Mouse (Mus musculus): ENCODE results near the gene C9. TPM values are rescaled to one million over a fixed set of nuclear protein-coding genes. Genes with fewer than 3 reads are reported as not detected.

C9 gene
- not detected in 2 replicates for polyA plus RNA-seq (2015; fragmentation: Nextera tagmentation; extraction: Ambion mirVana)

DNA sequence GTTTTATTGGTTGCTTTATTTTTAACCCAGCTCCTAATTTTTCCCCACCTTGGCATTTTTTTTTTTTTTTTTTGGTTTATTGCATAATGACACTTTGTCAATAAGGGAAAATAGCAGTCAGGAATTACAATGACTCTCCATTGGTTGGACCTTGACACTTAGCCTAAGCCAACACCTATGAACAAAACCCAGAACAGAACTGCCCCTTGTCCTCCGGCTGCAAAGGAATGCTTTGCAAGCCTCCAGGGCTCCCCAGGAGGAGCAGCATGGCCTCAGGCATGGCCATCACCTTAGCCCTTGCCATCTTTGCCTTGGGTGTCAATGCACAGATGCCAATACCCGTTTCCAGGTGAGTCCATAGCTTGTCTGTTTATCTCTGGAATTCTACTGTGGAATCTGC, at the start of gene C9:
Gene C9, plus strand, starts transcription at position 193 of the 400 bp plus-strand sequence.
- Histone ChIP-seq H3K27ac (ENCODE audit: low read length) (no peak within 1 kb of the TSS), H3K27me3 (replicated peaks; ENCODE audit: insufficient read depth, low read length) (no peaks in the 10 kb centered on the region), H3K4me3 (ENCODE audit: low read depth, low read length) (no peak within 1 kb of the TSS), H3K4me1 (ENCODE audit: insufficient read depth, low read depth, low read length) (no peaks in the 10 kb centered on the region), H3K4me2 (replicated peaks; ENCODE audit: low read depth, low read length) (no peak within 1 kb of the TSS), H3K9ac (replicated peaks; ENCODE audit: low read depth) (no peak within 1 kb of the TSS), H3K9me3 (ENCODE audit: low read length) (no peaks in the 10 kb centered on the region), H3K36me3 (ENCODE audit: insufficient read depth, low read length) (no peaks in the 10 kb centered on the region)
- TF ChIP-seq CTCF (IDR thresholded peaks at IDR 0.05) (no peak), EP300 (IDR thresholded peaks at IDR 0.05) (no peak)
- ATAC-seq (no peak), DNase-seq (ENCODE audit: low spot score) (no peak)
- WGBS, result 55% methylated on average over 2 of the region's 2 CpGs

DNA sequence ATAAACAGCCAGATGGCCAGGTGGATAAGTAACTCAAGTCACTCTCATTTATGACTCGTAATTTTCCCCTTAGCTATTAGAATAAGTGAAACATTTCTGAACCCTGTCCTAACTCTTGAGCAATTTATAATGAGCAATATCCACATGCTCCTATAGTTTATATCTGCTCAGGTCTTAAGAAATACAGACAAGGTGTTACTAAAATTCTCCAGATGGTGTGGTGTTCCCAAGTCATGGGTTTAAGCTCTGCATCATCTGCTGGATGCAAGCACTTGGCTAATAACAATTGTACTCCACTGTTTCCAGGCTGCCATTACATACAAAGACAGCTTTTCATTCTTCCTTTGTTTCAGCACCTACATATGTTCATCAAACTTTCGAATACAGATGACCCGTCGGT, 46.9 kb upstream of the C9 start:
- no peak overlapping the region for H3K9ac ChIP-seq (replicated peaks; ENCODE audit: low read depth)
- H3K36me3 ChIP-seq (ENCODE audit: insufficient read depth, low read length), result no peaks in the 10 kb centered on the region
- DNase-seq (ENCODE audit: low spot score), result peak; percentile 57
- TF ChIP-seq CTCF (IDR thresholded peaks at IDR 0.05), result no peak
- TF ChIP-seq EP300 (IDR thresholded peaks at IDR 0.05), result 0 out of 2 replicates have a peak, but pooled peaks have one; percentile 17
- no peaks in the 10 kb centered on the region for H3K27me3 ChIP-seq (replicated peaks; ENCODE audit: insufficient read depth, low read length)
- no peak overlapping the region for H3K4me2 ChIP-seq (replicated peaks; ENCODE audit: low read depth, low read length)
- 79% methylated on average over 4 of the region's 4 CpGs for WGBS
- peak; percentile 71 for ATAC-seq
- no peak overlapping the region for H3K4me3 ChIP-seq (ENCODE audit: low read depth, low read length)
- no peak overlapping the region for H3K27ac ChIP-seq (ENCODE audit: low read length)
- no peaks in the 10 kb centered on the region for H3K9me3 ChIP-seq (ENCODE audit: low read length)
- H3K4me1 ChIP-seq (ENCODE audit: insufficient read depth, low read depth, low read length), result no peaks in the 10 kb centered on the region

DNA sequence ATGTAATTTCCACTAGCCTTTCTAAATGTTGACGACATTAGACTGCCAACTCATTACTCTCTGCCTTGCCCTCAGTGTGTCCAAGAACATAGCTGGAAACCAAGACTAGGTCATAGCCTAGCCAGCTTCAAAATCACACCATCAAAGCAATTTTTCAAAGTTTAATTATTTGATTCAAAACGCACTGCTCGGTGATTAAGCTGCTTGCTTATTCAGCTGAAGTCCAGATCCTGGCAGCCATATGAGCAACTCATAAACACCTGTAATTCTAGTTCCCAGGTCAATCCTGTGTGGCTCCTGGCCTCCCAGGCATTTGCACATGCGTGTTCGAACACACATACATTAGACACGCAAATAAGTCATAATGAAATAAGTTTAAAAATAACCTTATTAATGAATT, 46.2 kb upstream of the C9 start:
- WGBS, result 78% methylated on average over 6 of the region's 6 CpGs
- H3K9me3 ChIP-seq (ENCODE audit: low read length), result no peaks in the 10 kb centered on the region
- no peak for ATAC-seq

DNA sequence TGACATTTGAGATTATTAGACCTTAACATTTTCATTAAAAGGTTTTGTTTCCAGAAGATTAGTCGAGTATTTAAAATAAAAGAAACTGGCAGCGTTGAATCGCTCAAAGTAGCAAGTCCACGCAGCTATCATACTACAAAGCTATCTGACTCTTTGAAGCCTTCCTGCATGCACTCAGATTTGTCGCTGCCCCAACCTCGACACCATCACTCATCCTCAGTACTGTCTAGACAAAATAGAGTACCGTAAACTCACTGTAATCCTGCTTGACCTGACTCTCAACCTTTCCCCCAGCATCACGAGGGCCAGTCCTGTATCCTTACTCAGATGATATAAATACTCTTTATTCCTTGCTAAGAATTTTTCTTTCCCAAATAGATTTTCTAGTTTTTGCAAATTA, 45.0 kb upstream of the C9 start:
- no peaks in the 10 kb centered on the region for H3K4me1 ChIP-seq (ENCODE audit: insufficient read depth, low read depth, low read length)
- DNase-seq (ENCODE audit: low spot score) (no peak), ATAC-seq (no peak)
- H3K27me3 ChIP-seq (replicated peaks; ENCODE audit: insufficient read depth, low read length), result no peaks in the 10 kb centered on the region
- H3K4me3 ChIP-seq (ENCODE audit: low read depth, low read length), result no peak overlapping the region
- no peaks in the 10 kb centered on the region for H3K9me3 ChIP-seq (ENCODE audit: low read length)
- WGBS, result 51% methylated on average over 8 of the region's 8 CpGs
- no peak overlapping the region for H3K4me2 ChIP-seq (replicated peaks; ENCODE audit: low read depth, low read length)
- H3K9ac ChIP-seq (replicated peaks; ENCODE audit: low read depth), result no peak overlapping the region
- no peak overlapping the region for H3K27ac ChIP-seq (ENCODE audit: low read length)
- TF ChIP-seq EP300 (IDR thresholded peaks at IDR 0.05), result no peak
- TF ChIP-seq CTCF (IDR thresholded peaks at IDR 0.05), result no peak
- H3K36me3 ChIP-seq (ENCODE audit: insufficient read depth, low read length), result no peaks in the 10 kb centered on the region

More for the DNA sequence above, 46.2 kb upstream of the C9 start:
- TF ChIP-seq EP300 (IDR thresholded peaks at IDR 0.05) (no peak), CTCF (IDR thresholded peaks at IDR 0.05) (no peak)
- Histone ChIP-seq H3K36me3 (ENCODE audit: insufficient read depth, low read length) (no peaks in the 10 kb centered on the region), H3K4me2 (replicated peaks; ENCODE audit: low read depth, low read length) (no peak overlapping the region), H3K9ac (replicated peaks; ENCODE audit: low read depth) (no peak overlapping the region), H3K4me3 (ENCODE audit: low read depth, low read length) (no peak overlapping the region), H3K27ac (ENCODE audit: low read length) (no peak overlapping the region), H3K27me3 (replicated peaks; ENCODE audit: insufficient read depth, low read length) (no peaks in the 10 kb centered on the region), H3K4me1 (ENCODE audit: insufficient read depth, low read depth, low read length) (no peaks in the 10 kb centered on the region)
- DNase-seq (ENCODE audit: low spot score), result no peak

DNA sequence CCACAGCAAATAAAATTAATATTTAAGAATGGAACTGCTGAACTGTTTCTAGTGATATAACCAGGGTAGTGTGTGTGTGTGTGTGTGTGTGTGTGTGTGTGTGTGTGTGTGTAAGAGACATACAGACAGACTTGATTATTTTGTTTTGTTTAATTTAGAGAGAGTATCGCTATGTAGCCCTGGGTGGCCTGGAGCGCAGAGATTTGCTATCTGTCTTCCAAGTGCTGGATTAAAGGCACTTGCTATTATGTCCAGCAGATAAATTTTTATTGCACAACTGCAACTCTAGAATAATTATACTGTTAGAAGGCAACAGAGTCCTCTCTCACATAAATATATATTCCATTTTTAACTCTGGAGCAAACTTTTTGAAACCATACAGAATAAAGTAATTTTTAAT, 42.7 kb upstream of the C9 start:
- H3K9me3 ChIP-seq (ENCODE audit: low read length), result no peaks in the 10 kb centered on the region
- DNase-seq (ENCODE audit: low spot score) (no peak), ATAC-seq (no peak)
- no peak overlapping the region for H3K4me2 ChIP-seq (replicated peaks; ENCODE audit: low read depth, low read length)
- H3K4me1 ChIP-seq (ENCODE audit: insufficient read depth, low read depth, low read length), result no peaks in the 10 kb centered on the region; the same call in 1 of the 2 replicates
- no peak overlapping the region for H3K27ac ChIP-seq (ENCODE audit: low read length)
- TF ChIP-seq CTCF (IDR thresholded peaks at IDR 0.05) (no peak), EP300 (IDR thresholded peaks at IDR 0.05) (no peak)
- no peak overlapping the region for H3K9ac ChIP-seq (replicated peaks; ENCODE audit: low read depth)
- no peak overlapping the region for H3K4me3 ChIP-seq (ENCODE audit: low read depth, low read length)
- no peaks in the 10 kb centered on the region for H3K27me3 ChIP-seq (replicated peaks; ENCODE audit: insufficient read depth, low read length)
- whole genome bisulfite sequencing, result 62% methylated on average over 2 of the region's 2 CpGs
- H3K36me3 ChIP-seq (ENCODE audit: insufficient read depth, low read length), result no peaks in the 10 kb centered on the region

DNA sequence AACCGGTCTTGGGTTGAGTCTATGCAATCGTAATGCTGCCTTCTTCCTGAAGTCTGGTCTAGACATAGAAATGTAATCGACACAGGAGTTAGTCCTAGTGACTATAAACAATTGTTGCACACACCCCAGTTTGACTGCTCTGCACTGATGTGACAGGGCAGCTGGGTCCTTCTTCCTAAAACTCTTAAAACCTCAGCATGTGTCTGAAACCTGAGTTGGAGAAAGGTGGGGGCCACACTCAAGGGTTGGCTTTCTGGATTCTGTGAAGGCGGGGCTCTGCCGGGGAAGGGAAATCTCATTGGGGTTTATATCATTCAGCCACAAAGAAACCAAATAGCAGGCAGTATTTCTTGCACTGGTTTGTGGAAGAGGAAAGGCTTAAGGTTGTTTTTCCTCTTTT, 41.0 kb upstream of the C9 start:
- no peaks in the 10 kb centered on the region for H3K36me3 ChIP-seq (ENCODE audit: insufficient read depth, low read length)
- H3K9me3 ChIP-seq (ENCODE audit: low read length), result no peaks in the 10 kb centered on the region
- TF ChIP-seq EP300 (IDR thresholded peaks at IDR 0.05) (no peak), CTCF (IDR thresholded peaks at IDR 0.05) (no peak)
- ATAC-seq (no peak), DNase-seq (ENCODE audit: low spot score) (no peak)
- H3K27ac ChIP-seq (ENCODE audit: low read length), result no peak overlapping the region
- H3K9ac ChIP-seq (replicated peaks; ENCODE audit: low read depth), result no peak overlapping the region
- H3K27me3 ChIP-seq (replicated peaks; ENCODE audit: insufficient read depth, low read length), result no peaks in the 10 kb centered on the region
- no peak overlapping the region for H3K4me2 ChIP-seq (replicated peaks; ENCODE audit: low read depth, low read length)
- 72% methylated on average over 5 of the region's 5 CpGs for WGBS
- H3K4me3 ChIP-seq (ENCODE audit: low read depth, low read length), result no peak overlapping the region
- H3K4me1 ChIP-seq (ENCODE audit: insufficient read depth, low read depth, low read length), result no peaks in the 10 kb centered on the region; the same call in 1 of the 2 replicates

DNA sequence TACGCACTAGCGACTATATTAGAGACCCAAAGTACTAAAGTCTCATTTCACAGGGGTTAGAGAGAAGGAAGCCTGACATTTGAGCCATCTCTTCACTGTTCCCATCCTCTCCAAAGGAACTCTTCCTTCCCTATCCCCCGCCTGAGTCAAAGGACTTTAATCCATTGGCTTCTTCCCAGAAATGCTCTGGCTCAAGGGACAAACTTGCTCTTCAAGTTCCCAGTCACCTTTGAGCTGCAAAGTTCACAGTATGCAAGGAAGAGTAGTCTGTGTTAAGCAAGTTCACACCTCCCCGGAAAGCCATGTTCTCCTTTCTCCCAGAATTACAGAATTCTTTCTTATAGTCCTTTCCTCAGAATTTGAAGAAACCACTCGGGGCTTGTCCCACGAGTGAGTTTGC, 38.4 kb upstream of the C9 start:
- no peaks in the 10 kb centered on the region for H3K9me3 ChIP-seq (ENCODE audit: low read length)
- DNase-seq (ENCODE audit: low spot score), result no peak
- H3K36me3 ChIP-seq (ENCODE audit: insufficient read depth, low read length), result no peaks in the 10 kb centered on the region
- no peaks in the 10 kb centered on the region for H3K27me3 ChIP-seq (replicated peaks; ENCODE audit: insufficient read depth, low read length)
- H3K4me2 ChIP-seq (replicated peaks; ENCODE audit: low read depth, low read length), result no peak overlapping the region
- 76% methylated on average over 6 of the region's 6 CpGs for WGBS
- no peaks in the 10 kb centered on the region; the same call in 1 of the 2 replicates for H3K4me1 ChIP-seq (ENCODE audit: insufficient read depth, low read depth, low read length)
- H3K9ac ChIP-seq (replicated peaks; ENCODE audit: low read depth), result no peak overlapping the region
- H3K4me3 ChIP-seq (ENCODE audit: low read depth, low read length), result no peak overlapping the region
- no peak for TF ChIP-seq CTCF (IDR thresholded peaks at IDR 0.05)
- TF ChIP-seq EP300 (IDR thresholded peaks at IDR 0.05), result no peak
- ATAC-seq, result no peak
- no peak overlapping the region for H3K27ac ChIP-seq (ENCODE audit: low read length)

Measured in lung, postnatal 0 days (tissue).